Mouse (Mus musculus): ENCODE measurements around the gene Lrrfip1.

DNA sequence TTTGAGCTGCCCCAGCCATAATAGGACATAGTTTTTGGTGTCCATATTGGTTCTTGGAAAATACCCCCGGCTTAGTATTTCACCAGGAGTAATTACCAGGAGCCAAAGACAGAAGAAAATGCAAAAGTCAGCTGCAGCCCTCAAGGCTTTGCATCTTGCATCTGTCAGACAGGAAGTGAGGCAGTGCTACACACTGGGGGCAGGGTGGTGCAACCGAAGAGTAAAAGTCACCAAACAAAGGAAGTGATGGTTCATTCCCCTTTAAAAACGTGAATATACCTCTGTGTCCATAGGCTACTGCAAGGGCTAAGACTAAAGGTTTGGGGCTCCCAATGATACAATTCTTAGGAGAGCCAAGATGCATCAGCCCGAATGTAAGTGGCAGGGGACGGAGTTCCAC is 98.0 kb downstream of the Lrrfip1 start:
- TF ChIP-seq CTCF (IDR thresholded peaks at IDR 0.05; ENCODE audit: extremely low read depth, insufficient read depth, insufficient read length, insufficient replicate concordance) (no peak), POLR2A (IDR thresholded peaks at IDR 0.05; ENCODE audit: low read depth, low read length) (no peak)

All from spleen, adult 2 months (tissue).